Mouse (Mus musculus) heart, adult 2 months (tissue): ENCODE measurements around the gene Gfpt1.

Experiments used
- CTCF ChIP-seq: fragments of 200-600 bp; IDR thresholded peaks from 2 replicates; pipeline ENCODE4 v1.8.1; 2022; ENCODE audit warnings: antibody characterized with exemption, mild to moderate bottlenecking, moderate library complexity
- POLR2A ChIP-seq: fragments of 200-500 bp; IDR thresholded peaks from 2 replicates; pipeline ENCODE4 v1.6.1; 2011; ENCODE audit warnings: mild to moderate bottlenecking, low read depth, low read length, control low read depth; ENCODE audit not compliant: insufficient read depth

DNA sequence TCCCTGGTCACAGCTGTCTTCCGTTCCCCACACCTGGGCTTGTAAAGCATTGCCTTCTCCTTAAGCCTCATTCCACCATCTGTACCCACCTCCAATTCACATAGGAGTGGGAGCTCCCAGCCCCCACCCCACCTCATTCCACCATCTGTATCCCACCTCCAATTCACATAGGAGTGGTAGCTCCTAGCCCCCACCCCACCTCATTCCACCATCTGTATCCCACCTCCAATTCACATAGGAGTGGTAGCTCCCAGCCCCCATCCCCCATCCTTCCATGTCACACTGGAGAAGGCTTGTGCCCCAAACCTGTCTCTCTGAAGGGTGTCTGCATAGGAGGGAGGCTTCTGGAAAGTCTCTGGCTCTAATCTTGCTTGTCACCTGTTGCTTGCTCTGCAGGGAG is 60.7 kb downstream of the Gfpt1 start:
- TF ChIP-seq POLR2A (no peak), CTCF (no peak)
